Mouse (Mus musculus) bone marrow, adult 2 months (tissue): ENCODE measurements around the gene Dgcr6. TPM values are rescaled to one million over a fixed set of nuclear protein-coding genes. Genes with fewer than 3 reads are reported as not detected.

Source experiments
- H3K27ac ChIP-seq: fragments of 200-500 bp; 2 replicates; pipeline ENCODE4 v1.5.1; 2012; ENCODE audit warnings: low read depth, mild to moderate bottlenecking, control low read depth, inconsistent platforms, low read length; ENCODE audit not compliant: control insufficient read depth, poor library complexity, insufficient read depth
- H3K4me1 ChIP-seq: fragments of 200-500 bp; 2 replicates; pipeline ENCODE4 v1.6.1; 2011; ENCODE audit warnings: low read length; ENCODE audit not compliant: control insufficient read depth, insufficient read depth
- H3K4me3 ChIP-seq: fragments of 200-500 bp; replicated peaks from 2 replicates; pipeline ENCODE3; 2011; ENCODE audit warnings: mild to moderate bottlenecking, low read depth, low read length, control low read depth; ENCODE audit not compliant: control insufficient read depth
- CTCF ChIP-seq: fragments of 200-500 bp; IDR thresholded peaks from 2 replicates; pipeline ENCODE4 v1.5.1; 2011; ENCODE audit warnings: low read length, control low read depth; ENCODE audit not compliant: control insufficient read depth, insufficient read depth
- POLR2A ChIP-seq: fragments of 200-500 bp; IDR thresholded peaks from 2 replicates; pipeline ENCODE4 v1.6.1; 2011; ENCODE audit warnings: low read depth, mild to moderate bottlenecking, control low read depth, low read length, borderline replicate concordance; ENCODE audit not compliant: control insufficient read depth
- WGBS: fragments of 180-500 bp; shearing (Covaris S2); methylation state at CpG from one replicate; pipeline ENCODE4 v1.1.7; 2018; 5-methylcytosine and 5-hydroxymethylcytosine counted together
- polyA plus RNA-seq: library from polyadenylated mRNA; stranded (reverse); fragments of >200 nt; gene quantifications from 2 replicates; pipeline ENCODE4 v1.2.4, GENCODE M21; 2011; ENCODE audit warnings: low replicate concordance; ENCODE audit not compliant: missing spikeins, insufficient read depth, insufficient read length

The Dgcr6 gene
- polyA plus RNA-seq, 1 experiment = 71.5 TPM

- H3K27ac ChIP-seq = no peak overlapping the region
- no peak for TF ChIP-seq POLR2A
- TF ChIP-seq CTCF = no peak
- 80% methylated on average over 4 of the region's 4 CpGs for WGBS
- H3K4me3 ChIP-seq = no peak overlapping the region
- no peaks in the 10 kb centered on the region for H3K4me1 ChIP-seq
Measured at GRCm38 (mm10) chr16:18033289-18033688, 19.4 kb upstream of the Dgcr6 start.

GRCm38 (mm10) chr16:18034286-18034685 is 18.4 kb upstream of the Dgcr6 start:
- 81% methylated on average over 4 of the region's 4 CpGs for WGBS
- Histone ChIP-seq H3K4me3 (no peak overlapping the region), H3K27ac (no peak overlapping the region), H3K4me1 (no peaks in the 10 kb centered on the region)
- TF ChIP-seq POLR2A (no peak), CTCF (no peak)

- no peaks in the 10 kb centered on the region for H3K4me1 ChIP-seq
- H3K27ac ChIP-seq = no peak overlapping the region
- TF ChIP-seq CTCF (peak; percentile 55), POLR2A (no peak)
- H3K4me3 ChIP-seq = no peak overlapping the region
- 46% methylated on average over 16 of the region's 16 CpGs for WGBS
Measured at GRCm38 (mm10) chr16:18036425-18036955, 16.2 kb upstream of the Dgcr6 start.

GRCm38 (mm10) chr16:18037025-18037424 is 15.6 kb upstream of the Dgcr6 start:
- TF ChIP-seq CTCF = no peak
- TF ChIP-seq POLR2A = no peak
- WGBS = 62% methylated on average over 9 of the region's 9 CpGs

GRCm38 (mm10) chr16:18044991-18045390 is 7.7 kb upstream of the Dgcr6 start:
- Histone ChIP-seq H3K4me1 (no peaks in the 10 kb centered on the region), H3K4me3 (no peak overlapping the region), H3K27ac (no peak overlapping the region)
- 79% methylated on average over 10 of the region's 10 CpGs for WGBS
- no peak for TF ChIP-seq POLR2A
- no peak for TF ChIP-seq CTCF

More at GRCm38 (mm10) chr16:18037025-18037424, 15.6 kb upstream of the Dgcr6 start:
- no peak overlapping the region for H3K27ac ChIP-seq
- H3K4me3 ChIP-seq = no peak overlapping the region
- H3K4me1 ChIP-seq = no peaks in the 10 kb centered on the region

GRCm38 (mm10) chr16:18047660-18048059 is 5.0 kb upstream of the Dgcr6 start:
- TF ChIP-seq POLR2A (no peak), CTCF (peak; percentile 7; the same call in 1 of the 2 replicates)
- Histone ChIP-seq H3K4me1 (no peaks in the 10 kb centered on the region), H3K4me3 (no peak overlapping the region), H3K27ac (no peak overlapping the region)
- WGBS = 2% methylated on average over 3 of the region's 3 CpGs

- TF ChIP-seq POLR2A = no peak
- TF ChIP-seq CTCF = no peak
- Histone ChIP-seq H3K4me1 (no peaks in the 10 kb centered on the region), H3K27ac (no peak overlapping the region), H3K4me3 (no peak overlapping the region)
- 11% methylated on average over 8 of the region's 8 CpGs for WGBS
Measured at GRCm38 (mm10) chr16:18048071-18048470, 4.6 kb upstream of the Dgcr6 start.

- Histone ChIP-seq H3K4me3 (no peak overlapping the region), H3K27ac (no peak overlapping the region), H3K4me1 (no peaks in the 10 kb centered on the region)
- no peak for TF ChIP-seq POLR2A
- no peak for TF ChIP-seq CTCF
- WGBS = 48% methylated on average over 7 of the region's 7 CpGs
Measured at GRCm38 (mm10) chr16:18052322-18052721, 338 bp upstream of the Dgcr6 start.

- H3K4me3 ChIP-seq = no peak overlapping the region
- TF ChIP-seq POLR2A (no peak), CTCF (no peak)
- H3K4me1 ChIP-seq = no peaks in the 10 kb centered on the region
- WGBS = 56% methylated on average over 2 of the region's 2 CpGs
- H3K27ac ChIP-seq = no peak overlapping the region
Measured at GRCm38 (mm10) chr16:18056215-18056614, 3.6 kb downstream of the Dgcr6 start.
